Mouse (Mus musculus): Measurements from ENCODE around the gene Zfp503. TPM values are rescaled to one million over a fixed set of nuclear protein-coding genes. Genes with fewer than 3 reads are reported as not detected.
A peak's percentile ranks its signal among the peaks of the same experiment; 100 is the strongest.

Gene Zfp503
- total RNA-seq, 2 experiments from 2014 or later, result 4.7 to 7.6 TPM

GRCm38 (mm10) chr14:21993251-21994060 is 4.1 kb upstream of the Zfp503 start:
- peak; percentile 28 for DNase-seq (ENCODE audit: low spot score)

DNA sequence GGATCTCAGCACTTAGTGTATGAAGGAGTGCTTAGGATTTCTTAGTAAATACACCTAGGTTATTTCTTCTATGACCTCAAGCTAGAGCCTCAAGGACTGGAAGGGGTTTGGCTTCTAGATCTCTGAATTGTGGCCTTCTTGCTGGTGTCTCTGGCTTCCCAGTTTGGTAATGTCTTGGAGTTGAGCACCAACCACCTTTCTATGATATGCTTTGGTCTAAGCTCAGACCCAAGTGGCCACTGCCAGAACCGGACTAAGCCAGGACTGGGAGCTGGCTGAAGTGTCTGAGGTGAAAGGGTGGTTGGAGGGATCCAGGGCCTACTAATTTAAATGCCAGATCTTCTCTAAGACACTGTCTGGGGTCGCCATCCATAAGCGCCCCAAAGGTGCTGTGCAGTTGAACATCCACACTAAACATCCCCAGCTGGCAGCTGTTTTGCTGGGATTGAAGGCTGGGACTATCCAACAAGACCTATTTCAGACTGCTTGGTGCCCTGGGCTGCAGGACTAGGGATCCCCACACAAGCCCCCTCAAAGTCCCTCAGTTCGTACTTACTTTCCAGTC is 3.0 kb upstream of the Zfp503 start:
- DNase-seq (ENCODE audit: low spot score), result no peak

DNA sequence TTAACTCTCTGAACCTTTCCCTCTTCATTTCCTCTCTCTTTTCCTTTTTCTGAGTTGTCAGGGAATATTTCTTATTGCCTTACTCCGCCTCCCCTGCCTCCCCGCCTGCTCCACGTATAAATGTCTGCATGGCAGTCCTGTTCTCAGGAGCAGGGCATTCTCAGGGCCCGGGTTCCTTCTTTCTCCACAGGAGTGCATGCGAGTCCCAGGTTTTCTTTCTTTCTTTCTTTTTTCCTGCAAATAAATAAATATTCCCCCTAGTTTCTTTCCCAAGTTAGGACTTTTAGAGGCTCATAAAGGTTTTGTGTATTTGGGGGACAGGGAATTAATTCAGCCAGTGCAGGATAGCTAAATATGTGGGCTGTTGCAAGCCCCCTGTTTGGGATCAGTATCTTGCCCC is 2.5 kb upstream of the Zfp503 start:
- DNase-seq (ENCODE audit: low spot score), result no peak

- DNase-seq (ENCODE audit: low spot score), result peak; percentile 62
These were observed 1.9 kb upstream of the Zfp503 start for GRCm38 (mm10) chr14:21991251-21991780.

- no peak for DNase-seq (ENCODE audit: low spot score)
These were observed 1.1 kb upstream of the Zfp503 start for GRCm38 (mm10) chr14:21990321-21991021.

- peak; percentile 39 for DNase-seq (ENCODE audit: low spot score)
These were observed 667 bp downstream of the Zfp503 start for GRCm38 (mm10) chr14:21988577-21989290.

GRCm38 (mm10) chr14:21987660-21988576 is 1.5 kb downstream of the Zfp503 start:
- peak; percentile 97 for DNase-seq (ENCODE audit: low spot score)

GRCm38 (mm10) chr14:21986733-21987659 is 2.4 kb downstream of the Zfp503 start:
- no peak for DNase-seq (ENCODE audit: low spot score)

- DNase-seq (ENCODE audit: low spot score), result peak; percentile 90
These were observed 3.2 kb downstream of the Zfp503 start for GRCm38 (mm10) chr14:21985981-21986732.

DNA sequence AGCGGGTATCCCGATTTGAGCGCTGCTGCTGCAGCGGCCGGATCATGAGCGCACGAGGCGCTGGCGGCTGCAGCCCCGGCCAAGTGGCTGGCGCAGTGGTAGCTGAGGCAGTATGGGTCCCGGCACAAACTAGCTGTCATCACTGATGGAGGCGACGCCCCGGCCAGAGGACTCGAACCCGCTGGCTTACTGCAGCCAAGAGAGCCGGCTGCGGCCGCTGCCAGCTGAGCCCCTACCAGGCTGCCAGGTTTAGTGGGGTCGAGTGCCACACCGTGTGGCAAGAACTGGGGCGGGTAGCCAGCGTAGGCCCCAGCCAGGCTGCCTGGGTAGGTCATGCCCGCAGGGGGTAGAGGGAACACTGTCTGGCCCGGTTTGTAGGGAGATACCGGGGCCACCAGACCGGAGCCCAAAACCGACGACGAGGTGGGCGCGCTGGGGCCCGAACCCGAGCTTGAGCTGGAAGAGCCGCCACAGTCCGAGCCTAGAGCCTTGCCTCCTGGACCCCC is 3.9 kb downstream of the Zfp503 start:
- DNase-seq (ENCODE audit: low spot score), result peak; percentile 36

- peak; percentile 41 for DNase-seq (ENCODE audit: low spot score)
These were observed 4.5 kb downstream of the Zfp503 start for GRCm38 (mm10) chr14:21984757-21985425.

DNA sequence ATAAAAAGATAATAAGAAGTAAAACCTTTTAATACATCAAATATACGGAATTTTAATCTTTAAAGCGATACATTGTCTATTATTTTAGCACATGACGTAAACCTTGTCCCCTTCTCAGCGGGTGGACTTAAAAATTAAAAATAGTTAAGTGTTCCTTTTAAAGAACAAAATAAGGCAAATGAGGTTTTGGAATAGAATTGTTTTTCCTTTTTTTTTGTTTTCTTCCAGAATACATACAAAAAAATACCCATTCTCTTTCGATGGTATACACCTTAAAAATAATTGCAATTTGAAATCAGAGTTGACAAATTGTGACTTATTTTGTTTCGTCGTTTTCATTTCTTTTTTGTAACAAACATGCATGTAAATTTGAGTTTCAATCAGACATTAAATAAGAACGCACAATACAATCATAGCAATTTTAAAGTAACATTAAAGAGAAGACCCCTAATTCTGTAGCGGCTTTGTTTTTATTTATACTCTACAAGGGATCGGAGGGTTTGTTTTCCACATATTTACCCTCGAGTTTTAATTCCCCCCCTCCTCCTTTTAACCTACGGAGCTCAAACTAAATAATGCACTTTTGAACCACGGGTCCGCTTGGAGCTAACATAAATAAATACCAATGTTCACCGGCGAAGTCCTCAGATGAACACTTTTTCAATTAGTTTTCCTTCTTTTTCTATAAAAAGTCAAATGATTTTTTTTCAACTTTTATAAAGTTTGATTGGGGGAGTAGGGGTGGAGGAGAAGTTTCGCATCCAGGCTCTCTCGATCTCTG is 5.3 kb downstream of the Zfp503 start:
- no peak for DNase-seq (ENCODE audit: low spot score)

DNA sequence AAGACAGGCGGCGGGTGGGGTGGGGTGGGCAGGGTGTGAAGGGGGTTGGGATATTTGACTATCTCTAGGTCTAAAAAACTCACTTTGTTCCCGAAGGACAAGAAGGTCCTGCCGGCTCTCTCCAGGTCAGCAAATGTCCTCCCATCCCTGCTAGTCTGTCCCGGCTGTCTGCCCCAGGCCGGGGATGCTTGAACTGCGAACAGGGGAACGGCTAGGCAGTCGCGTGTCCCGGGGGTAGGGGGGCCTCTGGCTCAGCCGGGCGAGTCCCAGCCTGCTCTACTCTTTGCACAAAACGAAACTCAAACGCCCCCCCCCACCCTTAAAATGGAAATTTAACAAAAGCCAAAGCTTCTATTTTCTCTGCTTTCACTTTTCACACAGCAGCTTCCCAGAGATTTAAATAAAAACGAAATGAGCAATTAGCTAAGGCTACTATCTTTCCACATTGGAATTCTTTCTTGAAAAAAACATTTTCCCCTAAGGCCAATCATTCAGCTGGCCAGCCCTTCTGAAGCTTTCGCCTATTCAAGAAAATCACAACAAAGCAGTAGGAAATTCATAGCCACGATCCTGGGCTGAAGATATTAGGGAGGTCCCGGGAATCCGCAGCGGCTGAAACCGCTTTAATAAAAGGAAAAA is 6.0 kb downstream of the Zfp503 start:
- no peak for DNase-seq (ENCODE audit: low spot score)

DNA sequence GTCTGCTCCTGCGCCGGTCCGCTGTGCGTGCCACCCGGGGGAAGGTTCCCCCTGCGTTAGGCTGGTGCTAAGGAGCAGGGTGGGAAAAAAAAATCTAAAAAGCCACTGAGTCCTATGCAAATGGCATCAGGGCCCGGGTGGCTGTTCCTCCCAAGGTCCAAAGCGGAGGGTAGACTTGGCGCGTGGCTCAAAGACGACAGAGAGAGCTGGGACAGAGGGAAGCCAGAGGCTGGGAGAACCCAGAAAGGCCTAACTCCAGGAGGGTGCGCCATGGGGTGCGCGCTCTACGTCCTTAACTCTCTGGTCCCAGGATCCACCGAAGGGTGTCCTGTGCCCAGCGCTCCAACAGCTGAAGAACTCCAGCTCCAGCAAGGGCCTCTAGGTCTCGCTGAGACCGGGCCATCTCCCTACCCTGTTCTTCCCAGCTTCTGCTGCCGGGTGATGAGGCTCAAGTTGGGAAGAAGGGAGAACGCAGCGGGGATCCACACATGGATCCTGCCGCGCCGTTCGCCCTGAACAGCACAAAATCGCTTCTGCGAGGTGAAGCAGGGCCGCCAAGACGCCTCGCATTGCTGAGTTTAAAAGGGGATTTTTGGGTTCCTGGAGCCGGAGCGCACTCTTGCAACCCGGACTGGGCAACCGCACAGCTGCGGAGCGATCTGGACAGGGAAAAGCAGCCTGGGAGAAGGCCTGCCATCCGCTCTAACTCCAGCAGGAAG is 6.7 kb downstream of the Zfp503 start:
- DNase-seq (ENCODE audit: low spot score), result peak; percentile 43

GRCm38 (mm10) chr14:21982096-21982591 is 7.3 kb downstream of the Zfp503 start:
- DNase-seq (ENCODE audit: low spot score), result peak; percentile 43

- peak; percentile 83 for DNase-seq (ENCODE audit: low spot score)
These were observed 7.9 kb downstream of the Zfp503 start for GRCm38 (mm10) chr14:21981462-21981861.
